Mouse (Mus musculus): ENCODE data around the gene Nr2f2. TPM values are rescaled to one million over a fixed set of nuclear protein-coding genes. Genes with fewer than 3 reads are reported as not detected.
A peak's percentile ranks its signal among the peaks of the same experiment; 100 is the strongest.

The Nr2f2 gene
- 100 to 1,000 TPM; 109 to 132 TPM for total RNA-seq (2021)
- 401 and 472 TPM in 2 replicates for polyA plus RNA-seq (2012; rRNA removed)
- long read RNA-seq, full-length matches to known transcripts: 29 of 47 reads
- long read RNA-seq, partial matches to known transcripts: 13 of 47 reads
- long read RNA-seq, other reads (novel, unspliced or antisense): 5 of 47 reads

DNA sequence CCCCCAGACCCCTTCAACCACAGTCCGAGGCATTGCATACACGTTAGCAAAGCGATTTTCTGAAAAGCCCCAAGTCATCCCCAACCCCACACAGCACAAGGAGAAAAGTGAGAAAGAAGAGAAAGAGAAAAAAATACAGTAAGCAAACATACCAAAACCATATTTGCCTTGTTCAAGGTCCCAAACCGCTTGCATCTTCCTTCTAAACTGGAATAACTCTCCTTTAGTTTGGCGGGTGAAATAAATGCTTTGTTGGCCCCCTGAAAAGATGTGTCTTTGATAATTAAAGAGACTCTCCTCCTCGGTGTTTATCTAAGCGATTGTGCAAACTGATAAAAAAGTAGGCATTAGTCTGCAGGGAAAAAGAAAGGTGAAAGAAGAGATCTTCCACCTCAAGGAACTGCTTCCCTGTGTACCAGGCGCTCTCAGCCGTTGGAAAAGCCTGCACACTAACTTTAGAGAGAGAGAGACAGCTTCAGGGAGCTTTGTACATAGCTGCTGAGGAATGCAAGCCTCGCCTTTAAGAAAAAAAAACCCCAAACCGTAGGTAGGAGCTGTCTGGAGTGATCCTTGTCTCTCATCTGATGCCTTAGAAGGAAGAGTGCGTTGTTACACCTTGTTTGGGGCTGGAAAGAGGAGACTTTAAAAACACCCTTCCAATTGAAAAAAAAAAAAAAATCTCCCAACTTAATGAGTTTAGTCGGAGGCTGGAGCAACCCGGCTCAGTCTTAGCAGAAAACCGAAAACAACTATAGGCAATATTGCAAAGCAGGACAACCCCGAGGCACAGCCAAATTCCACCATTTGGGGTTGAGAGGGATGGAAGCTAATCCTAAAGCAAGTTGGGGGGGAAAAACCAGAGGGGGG lies at the start of gene Nr2f2:
Nr2f2 (minus strand) TSS at position 795 of the 867 bp plus-strand sequence.
- peak; percentile 61 for DNase-seq

DNA sequence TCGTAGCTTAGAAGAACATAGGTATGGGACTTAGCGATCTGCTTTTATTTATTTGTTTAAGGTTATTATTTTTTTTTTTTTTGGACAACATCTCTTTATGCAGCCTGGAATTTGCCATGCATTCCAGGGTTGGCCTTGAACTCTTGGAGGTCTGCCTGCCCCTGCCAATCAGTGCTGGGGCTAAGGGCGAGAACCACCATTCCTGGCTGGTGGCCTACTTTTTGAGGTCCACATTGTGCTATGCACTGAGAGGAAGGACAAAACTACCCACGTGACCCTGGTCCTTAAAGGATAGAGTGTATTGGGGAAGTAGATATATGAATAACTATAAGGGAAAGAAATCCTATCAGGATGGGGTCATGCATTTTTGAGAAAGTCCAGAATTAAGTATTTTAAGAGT lies 47.9 kb upstream of the Nr2f2 start:
- DNase-seq: no peak

DNA sequence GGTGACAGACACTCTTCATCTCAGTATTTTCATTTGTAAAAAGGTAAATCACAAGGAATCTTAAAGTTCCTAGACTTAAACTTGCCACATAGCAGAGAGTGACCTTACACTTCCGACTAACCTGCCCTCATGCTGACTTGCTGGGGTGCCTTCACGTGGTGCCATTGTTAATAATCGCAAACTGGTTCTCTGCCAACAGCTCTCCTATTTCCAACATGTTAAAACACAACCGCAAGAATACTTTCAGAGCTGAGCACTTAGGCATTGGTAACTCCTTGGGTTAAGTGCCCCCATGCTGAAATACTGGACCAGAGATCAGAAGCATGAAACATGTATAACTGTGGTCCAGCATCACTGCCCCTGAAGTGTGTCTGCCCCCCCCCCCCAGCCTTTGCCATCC lies 47.1 kb upstream of the Nr2f2 start:
- DNase-seq: no peak

DNA sequence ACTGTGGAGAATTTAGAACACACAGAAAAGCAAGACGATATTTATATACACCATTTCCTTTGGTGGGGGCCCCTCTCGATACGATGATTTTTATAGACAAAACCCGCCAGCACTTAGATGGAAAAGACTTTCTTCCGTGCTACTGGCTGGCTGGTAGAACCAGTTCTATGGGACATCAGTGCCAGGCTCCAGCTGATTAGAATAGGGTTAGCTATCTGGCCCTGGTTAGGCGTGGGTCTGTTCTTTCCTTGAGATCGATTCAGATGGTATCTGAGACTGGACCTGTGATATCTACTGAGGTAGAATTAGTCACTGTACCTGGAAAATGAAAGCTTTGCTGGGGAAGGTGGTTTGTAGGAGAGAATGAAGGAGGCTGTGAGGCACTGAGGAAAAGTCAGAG lies 46.4 kb upstream of the Nr2f2 start:
- DNase-seq: no peak

DNA sequence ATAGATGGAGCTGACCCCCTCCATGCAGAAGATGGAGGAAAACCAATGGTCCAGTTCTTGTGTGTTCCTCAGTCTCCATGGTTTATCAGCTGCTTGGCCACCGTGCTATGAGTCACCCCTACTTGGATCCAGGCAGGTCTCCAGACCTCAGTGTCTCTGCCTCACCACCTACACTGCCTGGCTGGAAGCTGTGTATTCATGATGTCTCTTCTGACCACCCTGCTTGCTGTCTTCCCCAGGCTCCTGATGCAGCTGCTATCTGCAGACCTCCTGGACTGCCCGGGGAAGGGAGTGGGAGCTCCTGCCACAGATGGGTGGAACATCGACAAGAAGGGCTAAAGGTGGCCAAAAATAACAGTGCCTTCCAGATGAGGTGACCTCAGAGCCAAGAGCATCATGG lies 43.8 kb upstream of the Nr2f2 start:
- no peak for DNase-seq

DNA sequence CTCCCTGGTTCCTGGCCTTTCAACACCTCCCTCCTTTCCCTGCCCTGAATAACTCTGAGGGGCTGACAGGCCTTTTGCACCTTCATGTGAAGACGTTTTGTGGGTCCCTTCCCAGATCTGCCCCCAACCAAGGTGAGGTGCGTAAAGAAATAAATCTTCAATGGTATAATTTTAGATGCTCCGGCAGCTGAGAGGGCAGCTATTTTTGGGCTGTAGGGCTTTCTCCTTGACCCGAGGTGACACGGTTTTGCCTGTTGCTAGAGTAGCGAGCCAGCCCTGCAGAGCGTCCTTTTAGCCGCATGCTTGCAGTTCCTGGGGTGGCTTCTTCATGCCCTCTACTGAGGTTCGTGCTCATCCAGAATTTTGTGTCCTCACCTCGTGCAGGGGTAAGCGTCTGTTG lies 43.4 kb upstream of the Nr2f2 start:
- DNase-seq: no peak

DNA sequence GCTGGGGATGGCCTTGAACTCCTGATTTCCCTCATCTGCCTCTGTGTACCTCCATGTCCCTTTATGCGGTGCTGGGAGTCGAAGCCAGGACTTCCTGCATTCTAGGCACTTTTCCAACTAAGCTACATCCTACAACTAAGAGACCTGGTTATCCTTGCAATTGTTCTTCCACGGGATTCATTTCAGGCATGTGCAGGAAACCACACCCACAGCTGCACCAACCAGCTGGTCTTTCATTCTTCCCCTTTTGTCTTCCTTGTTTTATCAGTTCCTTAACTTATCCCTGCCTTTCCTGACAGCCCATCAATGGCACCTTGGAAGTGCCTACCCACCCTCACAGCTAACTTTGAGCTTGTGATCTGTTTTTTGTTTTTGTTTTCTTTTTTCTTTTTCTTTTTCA lies 42.3 kb upstream of the Nr2f2 start:
- no peak for DNase-seq

DNA sequence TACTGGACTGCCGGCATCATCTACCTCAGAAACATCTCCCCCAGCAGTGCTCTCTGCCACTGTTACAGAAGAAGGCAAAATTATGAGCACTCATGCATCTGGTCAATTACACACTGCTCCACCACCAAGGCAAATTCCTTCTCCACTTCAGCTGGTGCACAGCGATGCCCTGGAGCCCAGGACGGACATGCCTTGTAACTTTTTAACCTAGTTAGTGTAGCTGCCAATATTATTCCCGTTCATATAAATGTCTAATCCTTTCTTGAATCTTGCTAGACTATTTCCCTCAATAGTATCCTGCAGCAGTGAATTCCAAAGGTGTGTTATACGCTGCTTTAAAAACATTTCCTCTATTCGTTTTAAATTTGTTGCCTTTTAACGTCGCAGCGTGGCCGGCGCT lies 40.6 kb upstream of the Nr2f2 start:
- DNase-seq: no peak

DNA sequence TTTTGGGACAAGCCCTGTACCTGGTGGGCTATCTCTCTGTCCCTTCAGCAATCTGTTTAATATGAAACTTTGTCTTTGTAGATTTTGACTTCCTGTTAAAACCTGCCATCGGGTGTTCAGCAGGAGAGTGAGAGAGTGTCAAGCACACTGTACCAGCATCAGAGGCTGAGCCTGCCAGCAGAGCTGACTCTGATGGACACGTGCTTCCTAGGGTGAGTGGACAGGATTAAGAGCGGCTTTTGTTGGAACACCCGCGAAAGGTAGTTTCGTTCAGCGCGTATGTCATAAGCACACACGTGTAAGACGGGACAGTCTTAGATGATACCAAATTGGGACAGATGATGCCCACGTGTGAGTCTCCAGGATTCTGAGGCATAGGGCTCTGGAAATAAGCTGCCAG lies 40.0 kb upstream of the Nr2f2 start:
- no peak for DNase-seq

DNA sequence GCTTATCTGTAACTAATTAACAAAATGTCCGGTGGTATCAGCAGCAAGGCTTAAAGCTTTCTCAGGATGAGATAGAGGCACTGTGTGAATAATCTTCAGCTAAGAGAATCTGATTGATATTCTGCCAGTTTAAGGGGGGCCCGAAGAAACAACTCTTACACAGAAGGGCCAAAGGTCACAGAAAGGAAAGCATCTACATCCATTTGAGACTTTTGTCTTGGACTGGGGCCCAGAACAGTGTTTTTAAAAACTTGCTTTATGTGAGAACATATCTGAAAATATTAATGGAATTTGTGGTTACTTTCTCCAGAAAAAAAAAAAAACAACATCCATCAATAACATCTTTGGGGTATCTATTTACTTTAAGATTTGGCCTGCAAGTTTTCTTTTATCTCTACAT lies 38.9 kb upstream of the Nr2f2 start:
- no peak for DNase-seq

DNA sequence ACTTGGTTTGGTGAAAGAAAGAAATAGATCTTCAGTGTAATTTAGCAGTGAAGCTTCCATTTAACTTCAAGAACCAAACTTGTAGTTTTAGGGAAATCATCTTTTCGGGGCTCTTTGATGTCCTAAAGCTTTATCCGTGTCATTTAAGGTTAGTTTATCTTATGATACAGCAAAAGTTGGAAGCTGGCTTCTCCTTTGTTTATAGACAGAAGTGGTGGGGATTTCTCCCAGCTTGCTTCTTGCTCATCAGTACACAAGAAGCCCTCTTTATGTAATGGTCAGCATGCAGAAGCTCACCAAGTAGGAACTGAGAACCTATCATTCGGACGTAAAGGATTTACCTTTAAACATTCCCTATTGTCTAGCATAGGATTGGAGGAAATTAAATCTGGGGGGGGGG lies 16.3 kb upstream of the Nr2f2 start:
- DNase-seq: no peak

DNA sequence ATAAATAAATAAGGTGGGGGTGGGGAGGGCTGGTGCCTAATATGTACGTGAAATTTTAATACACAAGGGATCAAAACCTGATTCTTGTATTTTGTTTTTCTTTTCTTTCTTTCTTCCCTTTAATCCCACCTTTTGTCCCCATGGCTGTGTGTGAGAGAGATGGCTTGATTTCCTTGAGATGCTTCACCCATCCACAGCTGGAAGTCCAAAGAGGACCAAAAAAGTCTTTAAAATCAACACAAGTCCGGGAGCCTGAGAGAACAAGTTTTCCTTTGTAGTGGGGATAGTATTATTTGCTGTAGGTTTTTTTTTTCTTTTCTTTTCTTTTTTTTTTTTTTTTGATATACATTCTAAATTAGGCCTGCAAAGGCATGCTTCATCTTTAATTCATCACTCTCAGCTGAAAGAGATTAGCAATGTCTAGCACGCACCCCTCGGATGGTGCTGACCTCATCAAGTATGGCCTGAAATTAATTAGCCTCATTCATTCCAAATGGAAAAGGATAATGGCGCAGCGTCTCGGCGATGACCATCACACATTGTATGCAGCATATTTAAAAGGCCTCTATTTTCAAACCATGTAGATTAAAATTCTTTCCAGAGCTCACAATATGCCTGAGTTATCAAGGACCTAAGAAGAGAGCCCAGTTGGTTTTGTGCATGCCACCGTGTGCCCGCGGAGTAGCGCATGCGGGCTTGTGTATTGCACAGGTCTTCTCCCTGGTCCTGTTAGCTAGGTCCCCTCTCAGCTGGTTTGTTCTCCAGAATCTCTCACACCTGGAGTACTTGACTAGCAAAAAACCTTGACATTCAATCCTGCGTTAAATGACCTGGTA lies 15.1 kb upstream of the Nr2f2 start:
- no peak for DNase-seq

DNA sequence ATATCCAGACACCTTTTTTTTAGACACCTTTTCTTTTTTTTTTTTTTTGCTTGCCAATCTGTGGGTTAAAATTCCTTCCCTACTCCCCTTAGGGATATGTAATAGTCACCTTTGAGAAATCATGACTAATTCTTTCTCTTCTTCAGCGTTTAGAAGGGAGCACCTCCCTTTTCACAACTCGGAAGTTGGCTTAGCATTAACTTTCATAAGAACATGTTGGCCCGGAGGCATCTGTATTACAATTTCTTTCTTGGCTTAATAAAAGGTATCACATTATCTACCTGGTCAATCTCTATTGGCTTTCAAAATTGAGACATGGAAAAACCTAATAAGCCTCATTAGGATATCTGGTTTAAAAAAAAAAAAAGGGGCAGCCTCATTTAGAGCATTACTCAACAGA lies 14.4 kb upstream of the Nr2f2 start:
- DNase-seq: no peak

DNA sequence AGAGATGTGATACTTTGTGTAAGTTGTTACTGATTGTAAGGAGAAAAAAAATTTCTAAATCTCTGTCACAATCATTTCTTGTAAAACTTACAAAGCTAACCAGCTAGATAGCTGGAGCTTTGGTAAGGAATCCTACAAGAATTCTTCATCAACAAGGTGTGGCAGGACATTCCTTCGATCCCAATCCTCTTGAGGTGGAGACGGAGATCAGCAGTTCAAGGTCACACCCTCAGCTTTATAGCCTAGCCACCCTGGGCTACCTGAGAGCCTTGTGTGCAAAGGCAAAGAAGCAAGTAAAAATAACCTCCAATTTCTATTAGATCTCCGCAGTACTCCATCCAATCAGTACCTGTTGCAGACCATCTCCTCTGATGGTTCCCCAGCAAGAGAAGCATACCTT lies 13.7 kb upstream of the Nr2f2 start:
- no peak for DNase-seq

DNA sequence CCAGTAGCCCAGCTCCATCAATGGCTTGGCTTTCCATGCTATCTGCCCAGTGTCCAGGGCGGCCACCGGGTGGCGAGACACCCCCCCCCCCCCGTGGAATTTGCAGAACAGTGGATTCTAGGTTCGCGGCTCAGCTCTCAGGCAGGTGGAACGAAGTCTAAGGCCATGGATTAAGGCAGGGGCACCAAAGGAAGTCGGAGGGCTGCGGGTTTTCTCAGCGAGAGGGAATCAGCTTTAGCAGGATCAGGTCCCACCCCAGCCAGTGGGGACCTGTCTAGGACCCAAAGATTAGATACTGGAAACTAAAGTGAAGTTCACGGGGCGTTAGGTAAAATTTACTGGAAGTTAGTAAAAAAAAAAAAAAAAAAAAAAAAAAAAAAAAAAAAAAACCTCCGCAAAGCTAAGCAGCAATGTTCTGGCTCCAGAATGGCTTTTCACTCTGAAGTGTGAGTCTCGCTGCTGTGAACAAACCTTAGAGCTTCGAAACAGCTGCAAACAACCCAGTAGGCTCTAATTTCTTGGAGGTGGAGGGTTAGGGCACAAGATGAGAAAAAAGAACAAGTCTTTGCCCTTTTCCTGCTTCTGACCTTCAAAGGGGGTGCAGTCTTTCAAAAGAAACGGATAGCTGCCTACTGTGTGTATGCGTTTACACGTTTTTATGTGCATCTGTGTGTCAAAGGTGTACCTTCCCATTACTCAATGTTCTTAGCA lies 4.2 kb upstream of the Nr2f2 start:
- DNase-seq: no peak

DNA sequence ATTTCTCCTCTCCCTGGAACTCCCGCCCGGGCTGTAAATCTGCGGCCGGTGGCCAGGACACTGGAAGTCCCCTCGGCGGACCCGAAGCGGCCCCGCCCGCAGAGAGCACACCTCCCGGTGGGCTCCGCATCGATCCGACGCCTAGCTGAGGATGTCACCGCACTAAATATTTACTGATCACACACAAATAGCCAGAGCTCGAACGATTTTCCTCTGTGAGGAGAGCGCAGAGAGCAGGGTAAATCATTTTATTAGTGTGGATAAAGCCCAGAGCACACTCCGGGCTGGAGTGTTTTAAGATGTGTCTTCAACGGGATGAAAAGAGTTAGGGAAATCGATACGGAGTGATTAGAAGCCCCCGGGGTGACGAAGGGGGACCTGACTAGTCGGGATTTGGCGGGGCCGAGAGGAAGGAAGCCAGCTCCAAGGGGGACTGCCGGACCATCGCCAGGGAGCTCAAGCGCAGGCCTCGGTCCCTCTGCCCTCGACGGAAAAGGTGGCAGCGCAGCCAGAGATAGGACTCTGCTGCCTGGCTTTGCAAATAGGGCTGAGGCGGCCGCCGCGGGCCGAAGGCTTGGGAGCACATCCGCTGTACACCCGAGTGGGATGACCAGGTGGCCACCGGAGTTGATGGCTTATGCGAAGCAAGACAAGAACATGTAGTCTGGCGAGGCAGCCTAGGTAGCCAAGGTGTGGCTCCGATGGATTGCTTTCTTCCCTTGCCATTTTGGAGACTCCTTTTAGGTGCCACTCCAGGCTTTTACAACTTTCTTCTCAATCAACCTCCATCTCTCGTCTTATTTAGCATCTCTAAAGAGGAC lies 3.4 kb upstream of the Nr2f2 start:
- peak; percentile 61 for DNase-seq

DNA sequence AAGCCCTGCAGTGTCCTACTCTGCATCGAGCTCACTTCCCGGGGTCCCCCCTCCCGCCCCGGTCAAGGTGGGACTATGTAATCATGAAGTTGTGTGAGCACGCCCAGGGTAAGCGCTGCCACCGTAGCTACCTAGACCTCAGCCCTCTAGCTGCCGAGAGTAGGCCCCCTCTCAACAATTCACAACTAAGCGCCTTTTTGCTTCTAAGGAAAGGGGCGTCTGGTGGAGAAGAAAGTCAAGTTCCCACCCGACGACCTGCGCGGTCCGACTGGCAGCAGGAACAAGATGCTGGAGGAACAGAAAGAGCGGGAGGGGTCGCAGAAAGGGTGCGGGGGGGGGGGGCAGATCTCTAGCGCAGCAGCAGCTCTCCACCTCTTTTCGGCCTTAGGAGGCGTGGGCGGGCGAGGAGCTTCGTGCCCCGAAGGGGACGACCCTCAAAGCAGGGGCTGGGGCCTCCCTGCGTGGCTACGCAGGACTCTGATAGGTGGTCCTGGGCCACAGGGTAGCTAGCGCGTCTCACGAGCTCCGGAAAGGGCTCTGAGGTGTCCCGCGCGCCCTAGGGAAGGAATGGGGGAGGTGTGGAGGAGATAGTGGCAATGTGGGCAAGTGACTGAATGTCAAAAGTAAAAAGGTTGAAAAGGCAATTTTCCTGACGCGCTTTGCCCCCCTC lies 2.7 kb upstream of the Nr2f2 start:
- DNase-seq: peak; percentile 54

DNA sequence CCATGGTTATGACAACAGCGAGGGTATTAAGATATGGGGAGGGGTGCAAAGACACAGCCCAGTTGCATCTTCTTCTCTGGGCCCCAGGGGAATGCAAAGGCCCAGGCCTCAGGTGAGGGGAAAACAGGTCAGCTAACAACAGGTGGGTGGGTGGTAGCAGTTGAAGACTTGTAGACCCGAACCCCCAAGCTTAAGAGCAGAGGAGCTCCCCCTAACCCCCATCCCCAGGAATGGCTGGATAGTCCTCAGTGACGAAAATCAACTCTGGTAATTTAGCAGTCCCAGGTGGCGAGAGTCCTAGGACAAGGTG lies 2.2 kb upstream of the Nr2f2 start:
- DNase-seq: no peak

DNA sequence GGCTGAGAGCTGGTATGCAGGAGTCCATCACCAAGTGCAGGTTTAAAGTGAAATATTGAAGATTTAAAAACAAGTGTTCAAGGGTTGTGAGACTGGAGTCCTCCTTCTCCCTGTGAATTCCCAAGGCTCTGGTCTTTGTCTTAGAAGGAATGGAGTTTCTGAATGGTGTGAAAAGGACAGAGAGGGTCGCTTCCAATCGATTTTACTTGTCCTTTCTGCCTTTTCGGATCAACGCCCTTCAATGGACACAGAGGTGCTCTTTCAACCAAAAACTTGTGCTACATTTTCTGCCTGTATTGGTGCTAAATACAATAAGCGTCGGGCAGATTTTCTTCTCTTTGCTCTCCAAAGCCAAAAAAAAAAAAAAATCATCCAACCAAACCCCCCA lies 1.7 kb upstream of the Nr2f2 start:
- no peak for DNase-seq

DNA sequence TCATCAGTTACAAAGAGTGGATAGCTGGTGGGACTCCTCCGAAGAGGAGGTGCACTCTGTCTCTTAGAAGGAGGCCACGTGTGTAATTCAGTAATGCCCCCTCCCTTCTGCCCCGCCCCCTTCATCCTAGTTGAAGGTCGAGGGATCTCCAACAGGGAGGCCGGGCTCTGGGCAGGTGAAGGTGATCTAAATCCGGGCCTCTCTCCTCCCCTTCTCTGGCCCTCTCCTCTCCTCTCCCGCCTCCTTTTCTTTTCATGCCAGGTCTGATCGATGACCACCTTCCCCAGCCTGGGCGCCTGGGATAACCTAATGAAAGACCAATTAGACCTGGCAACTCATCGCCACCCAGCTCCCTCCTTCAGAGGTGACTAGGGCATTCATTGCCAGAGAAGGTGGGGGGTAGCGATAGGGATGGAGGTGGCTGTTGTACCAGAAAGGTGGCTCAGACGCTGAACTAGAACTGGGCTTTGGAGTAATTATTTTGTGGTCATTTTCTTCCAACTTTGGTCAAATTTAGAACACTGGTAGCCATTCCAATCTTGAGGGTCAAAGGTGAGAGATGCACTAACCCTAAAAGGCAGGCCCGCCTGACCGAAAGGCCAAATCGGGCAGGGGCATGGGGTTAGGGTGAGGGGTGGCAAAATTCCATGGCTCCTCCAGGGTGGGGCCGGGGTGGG lies 1.2 kb upstream of the Nr2f2 start:
- DNase-seq: peak; percentile 35

DNA sequence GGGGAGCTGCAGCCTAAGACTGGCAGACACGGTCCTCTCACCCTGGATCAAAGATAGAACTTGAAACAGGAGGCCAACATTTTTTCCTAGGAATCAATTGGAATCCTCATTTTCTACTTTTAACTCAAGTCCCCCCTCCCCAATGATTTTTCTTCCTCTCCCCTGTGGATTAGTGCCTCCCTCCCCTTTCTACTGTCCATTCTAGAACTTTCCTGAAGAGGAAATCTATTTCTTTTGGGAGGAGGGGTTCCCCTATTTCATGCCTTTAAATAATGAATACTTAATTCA lies 217 bp upstream of the Nr2f2 start:
- DNase-seq: no peak
